Mouse (Mus musculus) gastrocnemius, postnatal 4 days (tissue): Measurements from ENCODE around the gene Hhat. TPM values are rescaled to one million over a fixed set of nuclear protein-coding genes. Genes with fewer than 3 reads are reported as not detected.

Experiments
- DNase-seq, 2 experiments: peaks; one replicate each; pipeline ENCODE4 v3.0.0; 2021 to 2022; ENCODE audit warnings: low spot score in 2 of 2, mixed read lengths in 2 of 2
- total RNA-seq, 2 experiments: library from RNA; stranded (reverse); gene quantifications; 2 replicates each; pipeline ENCODE4 v1.2.3; 2021

Gene Hhat
- total RNA-seq, 2 experiments from 2014 or later = 6.2 to 8.1 TPM

- DNase-seq = no peak
Measured at GRCm38 (mm10) chr1:192557978-192558594, 212.9 kb downstream of the Hhat start.

DNA sequence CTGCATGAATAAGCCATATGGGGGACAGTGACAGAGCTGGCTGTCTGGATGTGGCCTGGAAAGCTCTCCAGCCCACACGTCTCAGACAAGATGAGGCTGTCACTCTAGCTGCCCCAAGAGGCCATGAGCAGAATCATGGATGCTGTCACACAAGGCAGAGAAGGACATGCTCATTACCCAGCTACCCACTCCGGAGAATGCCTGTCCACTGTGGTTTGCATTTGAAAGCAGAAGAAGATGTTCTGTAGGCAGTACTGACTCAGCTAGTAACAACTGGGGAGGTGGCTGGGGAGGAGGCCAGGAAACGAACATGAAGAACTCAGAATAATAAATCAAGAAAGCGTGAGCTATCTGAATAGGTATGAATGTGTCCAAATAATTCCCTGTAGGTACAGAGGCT is 215.5 kb downstream of the Hhat start:
- no peak for DNase-seq

DNA sequence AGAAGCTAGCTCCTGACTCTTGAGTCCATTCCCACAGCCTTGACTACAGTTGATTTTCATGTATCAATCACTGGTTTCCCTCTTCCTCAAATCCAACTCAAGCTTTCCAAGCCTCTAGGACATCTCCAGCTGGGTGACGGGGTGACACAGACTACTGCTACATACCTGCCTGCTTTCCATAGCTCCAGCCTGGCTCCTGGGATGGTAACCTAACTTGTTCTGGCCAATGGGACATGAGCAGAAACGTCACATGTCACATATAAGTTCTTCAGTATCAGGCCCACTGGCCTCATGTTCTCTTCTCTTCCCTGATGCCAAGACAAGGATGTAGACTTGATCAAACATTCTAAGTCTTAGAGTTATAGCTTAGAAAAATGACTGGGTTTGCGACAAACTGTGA is 220.5 kb downstream of the Hhat start:
- no peak for DNase-seq

DNA sequence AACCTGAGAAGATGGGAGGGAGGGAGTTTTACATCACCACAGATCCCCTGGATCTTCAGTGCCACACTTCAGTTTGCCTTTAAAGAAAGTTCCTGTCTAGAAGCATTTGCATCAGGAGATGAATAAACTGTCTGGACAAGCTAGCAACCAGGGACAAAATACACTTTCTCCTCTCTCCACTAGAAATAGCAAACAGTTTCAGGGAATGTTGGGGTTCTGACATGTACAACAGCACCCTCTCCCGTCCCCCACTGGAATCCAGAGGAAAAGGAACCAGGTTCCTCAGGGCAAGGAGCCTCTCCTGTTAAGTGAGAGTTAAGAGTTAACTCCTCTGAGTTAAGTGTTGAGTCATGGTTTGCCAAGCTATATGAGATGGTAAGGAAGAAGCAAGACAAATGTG is 224.2 kb downstream of the Hhat start:
- DNase-seq = no peak

DNA sequence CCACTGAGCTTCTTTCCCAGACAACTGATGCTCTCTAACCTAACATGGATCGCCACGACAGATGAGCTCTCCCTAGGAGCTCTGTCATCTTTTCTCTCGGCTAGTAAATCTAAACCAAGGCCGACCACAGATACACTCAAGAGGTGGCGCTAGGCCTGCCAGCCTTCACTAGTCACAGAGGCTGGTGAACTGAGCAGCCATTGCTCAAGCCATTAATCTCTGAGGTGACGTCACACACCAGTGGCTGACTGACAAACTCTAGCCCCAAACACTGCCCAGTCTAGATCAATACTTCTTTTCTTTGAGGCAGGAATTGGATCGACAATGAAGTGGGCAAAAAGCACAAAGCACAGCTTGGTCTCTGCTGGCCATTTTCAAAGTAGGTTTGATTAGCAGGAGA is 226.1 kb downstream of the Hhat start:
- no peak for DNase-seq

DNA sequence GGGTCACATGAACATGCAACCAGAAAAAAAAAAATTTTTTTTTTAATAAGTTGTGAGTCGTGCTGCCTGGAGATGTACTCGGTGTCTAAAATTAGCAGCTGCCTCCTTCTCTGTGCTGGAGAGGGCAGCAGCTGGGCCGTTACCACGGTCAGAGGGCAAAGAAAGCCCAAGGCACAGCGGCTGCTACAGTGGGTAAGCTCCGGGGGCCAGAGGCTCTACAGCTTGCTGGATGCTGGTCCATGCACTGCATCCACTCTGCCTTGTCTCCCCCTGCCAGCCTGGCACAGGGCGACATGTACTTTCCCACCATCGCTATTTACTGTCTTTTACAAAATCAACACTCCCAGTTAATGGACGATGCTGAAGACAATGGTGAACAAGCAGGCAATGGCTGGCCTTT is 226.9 kb downstream of the Hhat start:
- no peak for DNase-seq

GRCm38 (mm10) chr1:192543686-192544085 is 227.3 kb downstream of the Hhat start:
- DNase-seq = no peak

- no peak for DNase-seq
Measured at GRCm38 (mm10) chr1:192542093-192542492, 228.9 kb downstream of the Hhat start.

DNA sequence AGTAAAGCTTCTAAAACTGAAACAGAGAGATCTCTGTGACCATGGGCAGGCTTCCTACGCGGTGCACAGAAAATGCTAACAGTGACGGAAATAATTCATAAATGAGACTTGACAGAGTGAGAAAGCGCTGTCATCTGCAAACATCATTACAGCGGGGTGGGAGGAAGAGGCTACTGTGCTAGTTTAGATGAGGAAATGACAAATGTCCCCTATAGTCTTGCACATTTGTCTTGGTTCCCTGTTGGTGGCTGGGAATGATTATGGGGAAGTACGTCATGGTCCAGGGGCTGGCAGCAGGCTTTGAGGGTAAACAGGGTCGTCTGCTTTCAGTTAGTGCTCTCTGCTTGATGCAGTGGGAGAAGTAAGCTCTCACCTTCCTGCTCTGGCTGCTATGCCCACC is 233.9 kb downstream of the Hhat start:
- no peak for DNase-seq

DNA sequence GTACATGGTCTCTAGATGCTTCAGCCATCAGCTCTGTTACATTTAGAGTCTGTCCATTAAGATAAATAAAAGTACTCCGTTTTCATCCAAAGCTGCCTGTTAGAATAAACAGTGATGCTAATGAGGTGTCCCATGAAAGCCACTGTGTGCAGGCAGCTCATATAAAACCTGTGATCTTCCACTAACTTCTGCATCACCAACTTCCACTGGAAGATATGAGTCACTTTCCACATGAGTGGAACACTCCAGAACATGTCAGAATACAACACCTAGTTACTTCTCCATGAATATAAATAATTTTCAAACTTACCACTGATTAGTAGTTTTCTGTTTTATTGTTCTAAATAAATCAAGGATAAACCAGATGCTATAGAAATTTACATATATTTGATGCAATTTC is 234.6 kb downstream of the Hhat start:
- no peak for DNase-seq

DNA sequence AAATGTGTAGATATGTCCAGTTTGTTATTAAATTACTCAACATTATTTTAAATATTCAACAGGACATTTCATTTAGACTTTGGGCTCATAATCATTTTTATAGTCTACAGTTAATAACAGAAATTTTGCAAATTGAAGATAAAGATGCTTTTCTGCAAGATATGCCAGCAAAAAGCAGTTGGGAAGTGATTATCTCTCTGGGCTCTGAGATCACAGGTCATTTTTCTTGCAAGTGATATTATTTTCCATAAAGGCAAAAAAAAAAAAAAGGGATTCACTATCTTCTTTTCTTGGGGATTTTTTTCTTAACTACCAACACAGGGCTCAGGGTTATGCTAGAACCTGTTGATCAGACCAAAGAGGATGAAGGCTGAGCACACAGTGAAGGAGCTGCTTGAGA is 238.0 kb downstream of the Hhat start:
- DNase-seq = no peak

- no peak for DNase-seq
Measured at GRCm38 (mm10) chr1:192532212-192532611, 238.8 kb downstream of the Hhat start.

GRCm38 (mm10) chr1:192531490-192532146 is 239.4 kb downstream of the Hhat start:
- DNase-seq = no peak

DNA sequence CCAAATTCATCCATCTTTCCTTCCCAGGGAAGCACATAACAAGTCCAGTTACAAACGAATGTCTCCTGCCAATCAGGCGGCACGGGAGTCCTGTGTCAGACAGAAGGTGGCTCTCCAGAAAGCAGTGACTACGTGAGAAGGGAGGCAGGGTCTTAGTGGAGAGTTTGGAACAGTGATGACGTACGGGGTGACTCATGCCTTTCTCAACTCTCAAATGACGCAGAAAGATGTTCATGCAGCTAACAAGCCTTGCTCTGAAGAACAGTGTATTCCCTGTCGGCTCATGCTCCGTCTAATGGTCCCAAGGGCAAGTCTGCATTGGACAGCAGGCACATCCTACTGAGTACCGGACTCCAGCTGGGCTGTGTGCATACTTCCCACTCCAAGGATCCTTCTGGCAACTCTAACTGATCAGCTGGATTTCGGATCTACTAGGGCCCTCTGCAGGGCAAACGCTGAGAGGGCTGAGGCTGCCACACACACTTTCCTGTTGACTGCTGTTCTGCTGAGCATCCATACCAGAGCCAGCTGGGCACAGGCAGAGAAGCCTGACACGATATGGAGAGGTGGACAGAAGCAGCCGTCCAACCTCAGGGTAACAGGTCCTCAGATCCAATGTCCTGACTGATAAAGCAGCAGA is 245.2 kb downstream of the Hhat start:
- no peak for DNase-seq

DNA sequence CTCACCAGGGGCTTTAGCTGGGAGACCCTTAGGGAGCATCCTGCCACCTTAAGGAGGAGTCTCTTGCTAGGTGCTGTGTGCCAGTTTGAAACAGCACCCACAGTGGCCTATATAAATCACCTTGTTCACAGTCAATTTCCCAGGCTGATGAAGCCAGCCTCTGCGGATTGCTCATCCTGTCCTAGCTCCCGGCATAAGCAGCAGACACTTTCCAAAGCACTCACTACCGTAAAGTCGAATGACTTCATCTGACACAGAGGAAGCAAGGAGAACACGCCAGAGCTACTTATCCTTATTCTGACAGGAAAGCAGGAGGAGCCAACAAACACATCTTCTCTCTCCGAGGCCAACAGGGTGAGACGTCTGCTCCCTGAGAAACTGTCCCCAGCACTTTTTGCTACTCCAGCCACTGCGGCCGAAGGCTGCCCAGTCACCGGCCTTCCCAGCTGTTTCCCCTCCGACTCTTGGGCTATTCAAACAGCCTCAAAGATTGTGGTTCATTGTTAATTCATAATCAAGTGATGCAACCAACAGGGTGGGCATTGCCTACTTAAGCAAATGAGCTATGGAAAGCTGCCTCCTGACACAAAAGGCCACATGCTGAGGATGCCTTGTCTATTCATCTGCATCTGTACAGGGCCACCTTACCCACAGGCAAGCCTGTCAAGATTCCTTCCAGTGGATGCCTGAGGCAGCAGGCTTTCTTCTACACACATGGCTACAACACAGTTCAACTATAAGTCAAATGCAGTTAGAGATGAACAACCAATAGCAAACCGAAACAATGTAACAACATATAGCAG is 248.4 kb downstream of the Hhat start:
- no peak for DNase-seq

DNA sequence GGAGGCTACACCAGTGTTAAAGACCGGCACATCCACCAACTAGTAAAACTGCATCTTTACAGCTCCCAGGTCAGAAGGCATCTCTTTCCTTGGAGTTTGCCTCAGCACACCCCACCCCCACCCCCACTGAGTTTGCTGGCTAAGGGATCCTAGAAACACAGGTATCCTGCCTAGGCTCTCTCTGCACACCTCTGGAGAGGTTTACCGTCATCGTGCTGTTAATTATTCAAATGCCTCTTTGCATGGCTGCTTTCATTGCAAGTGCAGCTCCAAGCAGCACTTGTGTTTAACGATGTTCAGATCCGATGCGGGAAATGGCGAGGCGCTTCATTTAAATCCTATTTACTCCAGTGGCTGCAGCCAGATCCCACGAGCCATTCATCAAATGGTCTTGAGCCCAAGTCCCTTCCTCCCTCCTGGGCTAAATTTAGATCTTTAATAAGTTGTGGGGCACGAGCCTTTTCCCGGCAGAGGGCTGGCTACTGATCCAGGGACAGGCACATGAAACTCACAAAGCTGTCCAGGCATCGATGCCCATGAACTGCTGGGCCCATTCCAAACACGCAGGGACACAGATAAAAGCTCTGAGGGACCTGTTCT is 250.1 kb downstream of the Hhat start:
- no peak for DNase-seq

GRCm38 (mm10) chr1:192519713-192520112 is 251.3 kb downstream of the Hhat start:
- DNase-seq = no peak

DNA sequence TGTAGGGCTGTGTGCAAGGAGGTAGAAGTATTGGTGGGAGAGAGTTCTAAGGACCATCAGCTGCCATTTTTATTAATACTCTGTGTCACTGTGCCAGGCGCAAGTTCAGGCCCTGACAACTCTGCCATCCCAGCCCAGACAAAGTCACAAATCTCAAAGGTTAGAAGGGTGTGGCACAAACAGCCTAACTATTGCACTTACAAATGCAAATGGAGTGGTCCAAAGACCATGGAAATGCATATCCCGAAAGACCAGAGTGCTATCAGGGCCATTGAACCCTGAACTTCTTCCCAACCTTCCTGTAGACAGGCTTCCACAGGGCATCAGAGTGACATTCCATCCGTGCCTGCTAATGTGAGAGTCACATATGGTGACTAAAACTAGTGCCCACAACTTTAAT is 255.7 kb downstream of the Hhat start:
- no peak for DNase-seq

DNA sequence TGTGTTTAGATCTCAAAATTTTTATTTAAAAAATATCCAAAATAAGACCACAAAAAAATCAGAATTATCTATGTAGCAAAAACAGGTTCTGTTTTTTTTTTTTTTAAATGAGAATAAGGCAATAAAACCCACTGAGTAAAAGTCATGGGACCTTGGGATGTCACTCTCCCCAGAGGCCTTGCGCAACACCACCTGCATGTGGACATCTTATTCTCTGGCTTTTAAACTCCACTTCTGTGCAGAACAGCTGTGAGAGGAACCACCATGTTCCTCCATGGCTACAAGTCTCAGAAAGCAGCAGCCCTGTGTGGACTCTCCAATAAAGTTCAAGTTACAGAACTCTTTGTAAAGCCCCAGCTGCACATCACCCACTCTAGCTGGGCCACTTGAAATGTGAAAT is 258.2 kb downstream of the Hhat start:
- no peak for DNase-seq

- DNase-seq = no peak
Measured at GRCm38 (mm10) chr1:192503651-192504050, 267.4 kb downstream of the Hhat start.

DNA sequence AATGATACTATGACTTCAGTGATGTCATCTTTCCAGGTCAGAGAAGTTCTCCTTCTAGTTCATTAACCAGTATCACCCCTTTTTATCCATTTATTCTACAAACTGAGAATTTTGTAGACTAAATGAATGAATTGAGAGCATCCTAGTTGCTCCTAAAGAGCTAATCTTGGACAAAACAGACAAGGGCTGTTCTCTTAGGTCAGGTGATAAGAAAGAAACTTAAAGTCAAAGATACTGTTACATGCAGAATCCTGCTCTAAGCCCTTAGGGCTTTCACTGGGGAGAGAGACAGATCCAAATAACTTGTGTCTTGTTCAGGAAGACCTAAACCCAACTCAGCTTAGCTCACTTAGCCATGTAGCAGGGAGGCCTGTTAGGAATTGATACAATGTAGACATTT is 268.2 kb downstream of the Hhat start:
- no peak for DNase-seq

- DNase-seq = no peak
Measured at GRCm38 (mm10) chr1:192502016-192502415, 269.0 kb downstream of the Hhat start.
